Mouse (Mus musculus): ENCODE measurements around the gene Ccdc155. TPM values are rescaled to one million over a fixed set of nuclear protein-coding genes. Genes with fewer than 3 reads are reported as not detected.

Ccdc155 gene
- polyA plus RNA-seq, 1 experiment from 2014 or later: 0.95 TPM

GRCm38 (mm10) chr7:45148534-45149098, 56.1 kb downstream of the Ccdc155 start:
- Histone ChIP-seq H3K9me3 (ENCODE audit: control insufficient read depth, low read length) (no peaks in the 10 kb centered on the region), H3K9ac (replicated peaks; ENCODE audit: low read depth, low read length) (no peak overlapping the region), H3K4me1 (replicated peaks; ENCODE audit: control insufficient read depth, insufficient read depth, low read length) (peaks cover 11% of the 10 kb centered on the region), H3K36me3 (ENCODE audit: control insufficient read depth, insufficient read depth) (no peaks in the 10 kb centered on the region), H3K4me2 (ENCODE audit: low read length) (no peak overlapping the region), H3K4me3 (replicated peaks; ENCODE audit: low read length) (no peak overlapping the region), H3K27ac (ENCODE audit: low read length) (no peak overlapping the region), H3K27me3 (replicated peaks; ENCODE audit: control insufficient read depth, insufficient read depth, low read length) (no peaks in the 10 kb centered on the region)
- WGBS: 79% methylated on average over 4 of the region's 4 CpGs
- no peak for ATAC-seq

GRCm38 (mm10) chr7:45147899-45148298, 56.8 kb downstream of the Ccdc155 start:
- Histone ChIP-seq H3K4me1 (replicated peaks; ENCODE audit: control insufficient read depth, insufficient read depth, low read length) (peaks cover 7% of the 10 kb centered on the region; the same call in 1 of the 2 replicates), H3K36me3 (ENCODE audit: control insufficient read depth, insufficient read depth) (no peaks in the 10 kb centered on the region), H3K4me2 (ENCODE audit: low read length) (no peak overlapping the region), H3K9ac (replicated peaks; ENCODE audit: low read depth, low read length) (no peak overlapping the region), H3K27ac (ENCODE audit: low read length) (no peak overlapping the region), H3K27me3 (replicated peaks; ENCODE audit: control insufficient read depth, insufficient read depth, low read length) (no peaks in the 10 kb centered on the region), H3K4me3 (replicated peaks; ENCODE audit: low read length) (no peak overlapping the region), H3K9me3 (ENCODE audit: control insufficient read depth, low read length) (no peaks in the 10 kb centered on the region)
- no peak for ATAC-seq
- WGBS: 95% methylated on average over 11 of the region's 11 CpGs

GRCm38 (mm10) chr7:45147267-45147666, 57.4 kb downstream of the Ccdc155 start:
- Histone ChIP-seq H3K4me2 (ENCODE audit: low read length) (no peak overlapping the region), H3K4me1 (replicated peaks; ENCODE audit: control insufficient read depth, insufficient read depth, low read length) (peaks cover 7% of the 10 kb centered on the region; the same call in 1 of the 2 replicates), H3K27ac (ENCODE audit: low read length) (no peak overlapping the region), H3K36me3 (ENCODE audit: control insufficient read depth, insufficient read depth) (no peaks in the 10 kb centered on the region), H3K4me3 (replicated peaks; ENCODE audit: low read length) (no peak overlapping the region), H3K9me3 (ENCODE audit: control insufficient read depth, low read length) (no peaks in the 10 kb centered on the region), H3K9ac (replicated peaks; ENCODE audit: low read depth, low read length) (no peak overlapping the region), H3K27me3 (replicated peaks; ENCODE audit: control insufficient read depth, insufficient read depth, low read length) (no peaks in the 10 kb centered on the region)
- ATAC-seq: no peak
- WGBS: 95% methylated on average over 11 of the region's 11 CpGs

- H3K4me2 ChIP-seq (ENCODE audit: low read length): no peak overlapping the region
- no peak overlapping the region for H3K9ac ChIP-seq (replicated peaks; ENCODE audit: low read depth, low read length)
- H3K9me3 ChIP-seq (ENCODE audit: control insufficient read depth, low read length): no peaks in the 10 kb centered on the region
- H3K36me3 ChIP-seq (ENCODE audit: control insufficient read depth, insufficient read depth): no peaks in the 10 kb centered on the region
- H3K27me3 ChIP-seq (replicated peaks; ENCODE audit: control insufficient read depth, insufficient read depth, low read length): no peaks in the 10 kb centered on the region
- no peak overlapping the region for H3K27ac ChIP-seq (ENCODE audit: low read length)
- WGBS: 94% methylated on average over 8 of the region's 8 CpGs
- H3K4me3 ChIP-seq (replicated peaks; ENCODE audit: low read length): no peak overlapping the region
- ATAC-seq: no peak
- H3K4me1 ChIP-seq (replicated peaks; ENCODE audit: control insufficient read depth, insufficient read depth, low read length): no peaks in the 10 kb centered on the region
These were observed 59.2 kb downstream of the Ccdc155 start for GRCm38 (mm10) chr7:45145460-45145859.

GRCm38 (mm10) chr7:45144368-45145174, 60.1 kb downstream of the Ccdc155 start:
- no peak for ATAC-seq
- WGBS: 89% methylated on average over 13 of the region's 13 CpGs
- H3K36me3 ChIP-seq (ENCODE audit: control insufficient read depth, insufficient read depth): no peaks in the 10 kb centered on the region
- H3K4me1 ChIP-seq (replicated peaks; ENCODE audit: control insufficient read depth, insufficient read depth, low read length): no peaks in the 10 kb centered on the region
- H3K4me3 ChIP-seq (replicated peaks; ENCODE audit: low read length): no peak overlapping the region
- no peak overlapping the region for H3K4me2 ChIP-seq (ENCODE audit: low read length)
- H3K27me3 ChIP-seq (replicated peaks; ENCODE audit: control insufficient read depth, insufficient read depth, low read length): no peaks in the 10 kb centered on the region
- H3K9me3 ChIP-seq (ENCODE audit: control insufficient read depth, low read length): no peaks in the 10 kb centered on the region
- no peak overlapping the region for H3K27ac ChIP-seq (ENCODE audit: low read length)
- no peak overlapping the region; the same call in 1 of the 2 replicates for H3K9ac ChIP-seq (replicated peaks; ENCODE audit: low read depth, low read length)

- 94% methylated on average over 5 of the region's 5 CpGs for WGBS
- no peak overlapping the region for H3K4me2 ChIP-seq (ENCODE audit: low read length)
- H3K36me3 ChIP-seq (ENCODE audit: control insufficient read depth, insufficient read depth): no peaks in the 10 kb centered on the region
- H3K4me1 ChIP-seq (replicated peaks; ENCODE audit: control insufficient read depth, insufficient read depth, low read length): no peaks in the 10 kb centered on the region
- H3K9ac ChIP-seq (replicated peaks; ENCODE audit: low read depth, low read length): no peak overlapping the region
- no peak for ATAC-seq
- no peak overlapping the region for H3K4me3 ChIP-seq (replicated peaks; ENCODE audit: low read length)
- no peaks in the 10 kb centered on the region for H3K27me3 ChIP-seq (replicated peaks; ENCODE audit: control insufficient read depth, insufficient read depth, low read length)
- H3K9me3 ChIP-seq (ENCODE audit: control insufficient read depth, low read length): no peaks in the 10 kb centered on the region
- no peak overlapping the region for H3K27ac ChIP-seq (ENCODE audit: low read length)
These were observed 62.8 kb downstream of the Ccdc155 start for GRCm38 (mm10) chr7:45141914-45142313.

- H3K27me3 ChIP-seq (replicated peaks; ENCODE audit: control insufficient read depth, insufficient read depth, low read length): no peaks in the 10 kb centered on the region
- 98% methylated on average over 3 of the region's 3 CpGs for WGBS
- H3K4me3 ChIP-seq (replicated peaks; ENCODE audit: low read length): no peak overlapping the region
- H3K4me2 ChIP-seq (ENCODE audit: low read length): no peak overlapping the region
- no peak overlapping the region for H3K9ac ChIP-seq (replicated peaks; ENCODE audit: low read depth, low read length)
- no peak for ATAC-seq
- H3K36me3 ChIP-seq (ENCODE audit: control insufficient read depth, insufficient read depth): no peaks in the 10 kb centered on the region
- peaks cover 3% of the 10 kb centered on the region for H3K4me1 ChIP-seq (replicated peaks; ENCODE audit: control insufficient read depth, insufficient read depth, low read length)
- H3K9me3 ChIP-seq (ENCODE audit: control insufficient read depth, low read length): no peaks in the 10 kb centered on the region
- no peak overlapping the region for H3K27ac ChIP-seq (ENCODE audit: low read length)
These were observed 63.4 kb downstream of the Ccdc155 start for GRCm38 (mm10) chr7:45141319-45141718.

GRCm38 (mm10) chr7:45139904-45140723, 64.6 kb downstream of the Ccdc155 start:
- WGBS: 76% methylated on average over 8 of the region's 8 CpGs
- H3K4me1 ChIP-seq (replicated peaks; ENCODE audit: control insufficient read depth, insufficient read depth, low read length): peaks cover 11% of the 10 kb centered on the region
- no peaks in the 10 kb centered on the region; the same call in 1 of the 2 replicates for H3K27me3 ChIP-seq (replicated peaks; ENCODE audit: control insufficient read depth, insufficient read depth, low read length)

GRCm38 (mm10) chr7:45138403-45138802, 66.3 kb downstream of the Ccdc155 start:
- ATAC-seq: no peak
- no peaks in the 10 kb centered on the region for H3K36me3 ChIP-seq (ENCODE audit: control insufficient read depth, insufficient read depth)
- WGBS: 65% methylated on average over 1 of the region's 1 CpGs

More at GRCm38 (mm10) chr7:45139904-45140723, 64.6 kb downstream of the Ccdc155 start:
- Histone ChIP-seq H3K9me3 (ENCODE audit: control insufficient read depth, low read length) (no peaks in the 10 kb centered on the region), H3K4me3 (replicated peaks; ENCODE audit: low read length) (no peak overlapping the region), H3K4me2 (ENCODE audit: low read length) (no peak overlapping the region), H3K27ac (ENCODE audit: low read length) (no peak overlapping the region), H3K9ac (replicated peaks; ENCODE audit: low read depth, low read length) (no peak overlapping the region), H3K36me3 (ENCODE audit: control insufficient read depth, insufficient read depth) (no peaks in the 10 kb centered on the region)
- ATAC-seq: no peak

More at GRCm38 (mm10) chr7:45138403-45138802, 66.3 kb downstream of the Ccdc155 start:
- Histone ChIP-seq H3K4me3 (replicated peaks; ENCODE audit: low read length) (no peak overlapping the region), H3K4me2 (ENCODE audit: low read length) (no peak overlapping the region), H3K4me1 (replicated peaks; ENCODE audit: control insufficient read depth, insufficient read depth, low read length) (peaks cover 11% of the 10 kb centered on the region), H3K9me3 (ENCODE audit: control insufficient read depth, low read length) (no peaks in the 10 kb centered on the region), H3K27ac (ENCODE audit: low read length) (no peak overlapping the region), H3K27me3 (replicated peaks; ENCODE audit: control insufficient read depth, insufficient read depth, low read length) (peaks cover 2% of the 10 kb centered on the region; the same call in 1 of the 2 replicates), H3K9ac (replicated peaks; ENCODE audit: low read depth, low read length) (no peak overlapping the region)

All from forebrain, embryonic 16.5 days (tissue).